Mouse (Mus musculus): Measurements from ENCODE around the gene Agpat3.

GRCm38 (mm10) chr10:78246725-78247124, 105.6 kb downstream of the Agpat3 start:
- TF ChIP-seq CTCF (IDR thresholded peaks at IDR 0.05; ENCODE audit: control insufficient read depth, insufficient read depth, low read length), result no peak
- TF ChIP-seq POLR2A (IDR thresholded peaks at IDR 0.05; ENCODE audit: borderline replicate concordance, control insufficient read depth, low read depth, low read length), result no peak
